ENCODE assay signal across 8 mouse cellular contexts in the genomic region with DNA sequence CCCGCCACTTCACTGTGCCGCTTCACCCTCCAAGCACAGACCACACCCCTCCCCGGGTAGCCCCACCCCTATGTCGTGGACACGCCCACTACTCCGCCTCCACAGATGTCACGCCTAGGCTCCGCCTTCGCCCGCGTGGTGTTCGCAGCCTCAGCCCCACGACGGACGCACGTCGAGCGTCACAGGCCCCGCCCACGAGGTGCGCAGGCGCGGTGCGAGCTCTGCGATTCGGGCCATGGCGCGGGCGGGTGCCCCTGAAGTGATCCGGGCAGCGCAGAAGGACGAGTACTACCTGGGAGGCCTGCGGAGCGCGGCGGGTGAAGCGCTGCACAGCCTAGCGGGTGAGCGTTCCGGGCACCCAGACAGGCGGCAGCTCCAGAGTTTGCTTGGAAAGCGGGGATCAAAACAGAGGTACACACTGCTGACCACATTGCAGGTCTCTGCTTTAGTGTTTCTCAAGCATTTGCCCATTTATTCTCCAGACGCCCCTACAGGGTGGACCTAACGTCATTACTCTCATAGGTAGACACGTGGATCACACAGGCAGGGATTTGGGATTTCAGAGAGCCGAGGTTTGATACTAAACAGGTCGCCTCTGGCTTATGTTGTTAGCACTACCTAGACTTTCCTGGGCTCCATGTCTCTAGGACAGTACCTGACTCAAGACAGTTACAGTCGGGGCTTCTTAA. TPM values are rescaled to one million over a fixed set of nuclear protein-coding genes. Genes with fewer than 3 reads are reported as not detected.
DNase-seq lines count a peak whose midpoint lies in the region; ATAC-seq lines count a peak whose summit lies in the region.

Gene Pex10, plus strand, starts transcription at position 183 of the 689 bp plus-strand sequence.

- peaks cover 41% of the 10 kb centered on the region for H3K36me3 ChIP-seq in forebrain, embryonic 14.5 days (ENCODE audit: control insufficient read depth, insufficient read depth, low read length)
- peaks cover 37% of the 10 kb centered on the region for H3K36me3 ChIP-seq in neural tube, embryonic 15.5 days

- ATAC-seq in forebrain, embryonic 14.5 days = peak; percentile 92
- peak; percentile 94 for ATAC-seq in neural tube, embryonic 15.5 days (ENCODE audit: low FRiP score)

- peak within 1 kb of the TSS; percentile 86 for H3K4me2 ChIP-seq in forebrain, embryonic 14.5 days (ENCODE audit: low read length)
- H3K4me2 ChIP-seq in neural tube, embryonic 15.5 days = peak within 1 kb of the TSS; percentile 73

- H3K27me3 ChIP-seq in forebrain, embryonic 14.5 days (replicated peaks; ENCODE audit: control insufficient read depth, insufficient read depth, low read length) = no peaks in the 10 kb centered on the region
- no peaks in the 10 kb centered on the region for H3K27me3 ChIP-seq in neural tube, embryonic 15.5 days (replicated peaks)

- H3K9ac ChIP-seq in forebrain, embryonic 14.5 days (ENCODE audit: low read length) = peak within 1 kb of the TSS; percentile 82
- peak within 1 kb of the TSS; percentile 76 for H3K9ac ChIP-seq in neural tube, embryonic 15.5 days (replicated peaks)

- peak within 1 kb of the TSS; percentile 65 for H3K4me3 ChIP-seq in forebrain, embryonic 14.5 days (ENCODE audit: low read depth, low read length)
- peak within 1 kb of the TSS; percentile 63 for H3K4me3 ChIP-seq in neural tube, embryonic 15.5 days (replicated peaks)

- intact Hi-C loops in heart, postnatal 14 days (cut with DNase I) = loop anchor here (5.0 kb wide), 1 partner anchor 85 kb away; no protein-coding TSS in a partner anchor

- no peaks in the 10 kb centered on the region for H3K9me3 ChIP-seq in forebrain, embryonic 14.5 days (replicated peaks; ENCODE audit: control insufficient read depth, low read length)
- H3K9me3 ChIP-seq in neural tube, embryonic 15.5 days (replicated peaks) = no peaks in the 10 kb centered on the region

- peaks cover 10% of the 10 kb centered on the region for H3K4me1 ChIP-seq in forebrain, embryonic 14.5 days (ENCODE audit: control insufficient read depth, insufficient read depth, low read length)
- peaks cover 34% of the 10 kb centered on the region for H3K4me1 ChIP-seq in neural tube, embryonic 15.5 days

- peak; percentile 97 for DNase-seq in ES-CJ7 (ENCODE audit: low read depth, low spot score)
- peak; percentile 97 for DNase-seq in cerebellum, adult 11 months
- peak; percentile 98 for DNase-seq in forebrain, embryonic 14.5 days (ENCODE audit: low spot score)
- DNase-seq in heart, postnatal 14 days = peak; percentile 98 to 99
- DNase-seq in layer of hippocampus, adult 11-12 months (ENCODE audit: low spot score) = peak; percentile 97
- peak; percentile 95 to 97 for DNase-seq in lung, adult 18-20 months
- peak; percentile 95 for DNase-seq in testis, postnatal 14 days (ENCODE audit: low spot score)

- peak within 1 kb of the TSS; percentile 77 for H3K27ac ChIP-seq in forebrain, embryonic 14.5 days (ENCODE audit: low read depth, low read length)
- H3K27ac ChIP-seq in neural tube, embryonic 15.5 days (replicated peaks) = peak within 1 kb of the TSS; percentile 79

- under 1% methylated on average over 48 of the region's 48 CpGs for WGBS in forebrain, embryonic 14.5 days
- WGBS in neural tube, embryonic 15.5 days = under 1% methylated on average over 48 of the region's 48 CpGs

RNA-seq across cellular contexts. Expression of gene Pex10, which starts in this region (rescaled TPM):
- polyA plus RNA-seq in forebrain, embryonic 14.5 days (2014; fragmentation: Nextera tagmentation; extraction: Ambion mirVana) = 4.2 and 4.9 TPM in 2 replicates
- total RNA-seq in heart, postnatal 14 days (2021) = 10 to 100 TPM; 18.3 to 19.6 TPM
- 22.3 and 23.5 TPM in 2 replicates for polyA plus RNA-seq in neural tube, embryonic 15.5 days (2015; fragmentation: Nextera tagmentation; extraction: Ambion mirVana)

Comparison
In these comparisons a context has a peak if more than half of its experiments do, and no peak if none do; other contexts are left out.
1. Peak in every context shown above with its lines: DNase-seq, ATAC-seq, H3K4me3 ChIP-seq and H3K27ac ChIP-seq.